Mouse (Mus musculus): ENCODE data around the gene Tmem233. TPM values are rescaled to one million over a fixed set of nuclear protein-coding genes. Genes with fewer than 3 reads are reported as not detected.

Tmem233 gene
- polyA plus RNA-seq, 1 experiment from 2014 or later, result 0.15 TPM

DNA sequence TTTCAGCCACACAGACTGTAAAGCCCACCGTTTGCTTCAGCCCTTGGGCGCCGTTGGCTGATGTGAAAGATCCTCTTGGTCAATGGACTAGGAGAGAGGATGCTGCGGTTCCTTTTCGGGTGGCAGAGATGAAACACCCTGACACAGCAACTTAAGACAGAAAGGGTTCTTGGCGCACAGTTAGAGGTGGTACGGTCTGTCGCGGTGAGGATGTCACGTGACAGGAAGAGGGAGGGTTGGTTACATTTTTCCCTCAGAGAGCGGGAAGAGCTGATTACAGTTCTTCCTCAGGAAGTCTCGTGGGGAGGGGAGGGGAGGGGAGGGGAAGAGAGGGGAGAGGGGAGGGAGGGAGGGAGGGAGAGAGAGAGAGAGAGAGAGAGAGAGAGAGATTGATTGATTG, 45.3 kb downstream of the Tmem233 start:
- Histone ChIP-seq H3K4me2 (ENCODE audit: low read depth, low read length) (no peak overlapping the region), H3K36me3 (ENCODE audit: control insufficient read depth, insufficient read depth, low read length) (no peaks in the 10 kb centered on the region), H3K9me3 (ENCODE audit: control insufficient read depth, low read length) (no peaks in the 10 kb centered on the region), H3K9ac (ENCODE audit: low read length) (no peak overlapping the region), H3K27me3 (ENCODE audit: control insufficient read depth, insufficient read depth, low read depth, low read length) (no peaks in the 10 kb centered on the region; the same call in 1 of the 2 replicates), H3K4me3 (ENCODE audit: low read length) (no peak overlapping the region), H3K27ac (ENCODE audit: low read length) (no peak overlapping the region), H3K4me1 (replicated peaks; ENCODE audit: control insufficient read depth, insufficient read depth, low read length) (no peaks in the 10 kb centered on the region)
- 49% methylated on average over 11 of the region's 12 CpGs for WGBS
- no peak for ATAC-seq (ENCODE audit: low read depth)

DNA sequence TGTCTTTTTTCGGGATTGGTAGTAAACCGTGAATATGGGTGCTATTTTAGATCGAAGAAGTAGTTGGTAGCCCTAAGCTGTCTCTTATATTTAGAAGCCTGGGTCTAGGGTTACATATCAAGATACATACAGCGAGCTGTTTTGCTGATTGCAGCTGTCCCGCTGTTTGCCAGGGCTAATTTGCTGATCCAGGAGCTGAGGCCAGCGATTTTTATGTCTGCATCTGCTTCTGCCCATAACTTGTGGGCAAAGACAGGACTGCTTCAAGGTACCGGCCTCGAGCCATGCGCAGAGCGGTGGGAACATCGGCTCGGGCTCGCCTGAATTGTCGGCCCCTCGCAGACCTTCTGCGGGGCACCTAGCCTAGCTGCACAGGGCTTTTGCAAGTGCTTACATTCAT, 46.6 kb downstream of the Tmem233 start:
- Histone ChIP-seq H3K4me3 (ENCODE audit: low read length) (no peak overlapping the region), H3K27ac (ENCODE audit: low read length) (no peak overlapping the region), H3K4me2 (ENCODE audit: low read depth, low read length) (no peak overlapping the region), H3K27me3 (ENCODE audit: control insufficient read depth, insufficient read depth, low read depth, low read length) (no peaks in the 10 kb centered on the region; the same call in 1 of the 2 replicates), H3K4me1 (replicated peaks; ENCODE audit: control insufficient read depth, insufficient read depth, low read length) (no peaks in the 10 kb centered on the region), H3K36me3 (ENCODE audit: control insufficient read depth, insufficient read depth, low read length) (no peaks in the 10 kb centered on the region), H3K9me3 (ENCODE audit: control insufficient read depth, low read length) (no peaks in the 10 kb centered on the region), H3K9ac (ENCODE audit: low read length) (no peak overlapping the region)
- 63% methylated on average over 16 of the region's 16 CpGs for WGBS
- no peak for ATAC-seq (ENCODE audit: low read depth)

DNA sequence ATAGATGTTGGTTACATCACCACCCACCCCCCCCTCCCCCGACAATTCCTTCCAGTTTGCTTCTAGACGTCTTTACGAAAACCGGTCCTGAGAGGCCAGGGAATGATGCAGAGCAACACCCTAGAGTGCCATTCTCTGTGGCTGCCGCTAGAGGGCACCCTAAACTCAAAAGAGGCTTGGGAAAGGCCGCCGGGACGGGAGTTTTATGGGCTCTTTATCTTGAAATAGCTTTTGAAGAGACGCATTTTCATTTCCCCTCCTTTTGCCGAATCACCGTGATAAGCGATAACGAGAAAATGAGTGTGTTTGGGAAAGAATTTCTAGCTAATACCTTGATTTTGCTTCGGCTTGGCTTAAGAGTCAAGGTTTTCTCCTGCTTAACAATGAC, 51.9 kb downstream of the Tmem233 start:
- WGBS, result 5% methylated on average over 14 of the region's 14 CpGs
- Histone ChIP-seq H3K9ac (ENCODE audit: low read length) (no peak overlapping the region), H3K4me2 (ENCODE audit: low read depth, low read length) (no peak overlapping the region), H3K27me3 (ENCODE audit: control insufficient read depth, insufficient read depth, low read depth, low read length) (no peaks in the 10 kb centered on the region), H3K36me3 (ENCODE audit: control insufficient read depth, insufficient read depth, low read length) (no peaks in the 10 kb centered on the region), H3K4me3 (ENCODE audit: low read length) (no peak overlapping the region), H3K4me1 (replicated peaks; ENCODE audit: control insufficient read depth, insufficient read depth, low read length) (peaks cover 2% of the 10 kb centered on the region; the same call in 1 of the 2 replicates), H3K9me3 (ENCODE audit: control insufficient read depth, low read length) (no peaks in the 10 kb centered on the region), H3K27ac (ENCODE audit: low read length) (no peak overlapping the region)
- no peak for ATAC-seq (ENCODE audit: low read depth)

DNA sequence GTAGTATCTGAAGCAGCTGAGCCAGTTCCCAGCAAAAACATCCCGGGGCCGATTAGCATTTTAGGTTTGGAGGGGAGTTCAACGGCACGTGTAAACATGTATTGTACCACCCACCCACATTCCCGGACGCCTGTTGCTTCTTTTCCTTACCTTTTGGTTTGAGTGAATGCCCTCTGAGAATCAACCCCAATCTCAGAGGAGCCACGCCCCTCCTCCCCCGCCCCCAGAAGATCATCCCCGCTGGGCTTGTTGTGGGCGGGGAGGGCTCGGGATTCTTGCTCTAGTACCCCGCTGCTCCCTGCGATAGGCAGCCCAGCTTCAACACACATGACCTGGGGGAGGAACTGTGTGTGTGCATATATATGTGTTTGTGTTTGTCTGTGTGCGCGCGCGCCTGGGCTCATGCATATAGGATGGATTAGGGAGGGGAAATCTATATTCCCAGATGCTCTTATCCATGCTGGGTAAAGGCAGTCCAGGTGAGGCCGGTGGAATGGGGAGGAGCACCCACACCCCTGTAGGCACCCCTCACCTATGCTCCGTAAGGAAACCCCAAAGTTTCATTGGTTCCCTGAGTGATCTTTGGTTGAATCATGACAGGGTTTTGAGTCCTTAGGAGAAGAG, 52.4 kb downstream of the Tmem233 start:
- no peaks in the 10 kb centered on the region for H3K27me3 ChIP-seq (ENCODE audit: control insufficient read depth, insufficient read depth, low read depth, low read length)
- H3K9me3 ChIP-seq (ENCODE audit: control insufficient read depth, low read length), result no peaks in the 10 kb centered on the region
- no peak overlapping the region for H3K9ac ChIP-seq (ENCODE audit: low read length)
- H3K36me3 ChIP-seq (ENCODE audit: control insufficient read depth, insufficient read depth, low read length), result no peaks in the 10 kb centered on the region
- H3K27ac ChIP-seq (ENCODE audit: low read length), result no peak overlapping the region
- H3K4me2 ChIP-seq (ENCODE audit: low read depth, low read length), result 0 out of 2 replicates have a peak overlapping the region, but pooled peaks have one; percentile 30
- H3K4me3 ChIP-seq (ENCODE audit: low read length), result no peak overlapping the region
- peaks cover 2% of the 10 kb centered on the region; the same call in 1 of the 2 replicates for H3K4me1 ChIP-seq (replicated peaks; ENCODE audit: control insufficient read depth, insufficient read depth, low read length)
- 6% methylated on average over 19 of the region's 19 CpGs for whole genome bisulfite sequencing
- ATAC-seq (ENCODE audit: low read depth), result no peak

DNA sequence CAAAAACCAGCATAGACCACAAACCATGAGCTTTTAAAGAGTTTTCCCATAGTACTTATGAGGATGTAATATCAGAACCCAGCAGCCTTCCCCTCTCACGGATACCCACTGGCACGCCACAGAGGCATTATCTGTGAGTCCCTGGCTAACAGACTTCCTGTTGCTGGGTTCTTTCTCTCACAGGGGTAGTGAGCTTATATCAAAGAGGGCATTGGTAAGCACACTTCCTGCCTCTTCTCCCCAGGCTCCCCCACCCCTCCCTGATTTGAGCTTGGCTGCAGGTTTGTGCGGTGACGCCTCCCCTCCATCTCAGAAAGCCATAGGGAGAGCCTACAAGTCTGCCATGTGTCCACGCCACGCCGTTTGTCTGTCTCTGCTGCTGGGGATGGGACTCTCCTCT, 54.0 kb downstream of the Tmem233 start:
- Histone ChIP-seq H3K9me3 (ENCODE audit: control insufficient read depth, low read length) (no peaks in the 10 kb centered on the region), H3K27ac (ENCODE audit: low read length) (no peak overlapping the region), H3K9ac (ENCODE audit: low read length) (no peak overlapping the region), H3K4me2 (ENCODE audit: low read depth, low read length) (no peak overlapping the region), H3K27me3 (ENCODE audit: control insufficient read depth, insufficient read depth, low read depth, low read length) (no peaks in the 10 kb centered on the region), H3K4me3 (ENCODE audit: low read length) (no peak overlapping the region), H3K36me3 (ENCODE audit: control insufficient read depth, insufficient read depth, low read length) (no peaks in the 10 kb centered on the region), H3K4me1 (replicated peaks; ENCODE audit: control insufficient read depth, insufficient read depth, low read length) (peaks cover 2% of the 10 kb centered on the region; the same call in 1 of the 2 replicates)
- ATAC-seq (ENCODE audit: low read depth), result no peak
- 56% methylated on average over 7 of the region's 7 CpGs for WGBS

DNA sequence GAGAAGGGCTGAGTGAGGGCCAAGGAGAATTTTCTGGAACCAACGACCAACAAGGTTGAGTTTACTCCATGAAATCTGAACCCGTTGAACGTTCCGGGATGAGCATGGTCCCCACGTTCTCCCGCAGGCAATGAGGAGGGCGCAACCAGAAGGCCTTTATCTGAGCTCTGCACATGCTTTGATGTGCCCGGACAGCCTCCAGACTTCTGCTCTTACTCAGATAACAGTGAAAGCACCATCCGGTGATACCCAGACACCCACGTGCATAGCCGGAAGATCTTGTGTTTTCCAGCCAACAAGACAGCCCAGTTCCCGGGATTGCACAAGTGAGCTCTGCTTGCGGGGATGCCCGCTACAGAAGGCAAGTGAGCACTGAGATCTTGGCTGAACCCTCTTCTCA, 56.5 kb downstream of the Tmem233 start:
- ATAC-seq (ENCODE audit: low read depth), result no peak
- Histone ChIP-seq H3K27me3 (ENCODE audit: control insufficient read depth, insufficient read depth, low read depth, low read length) (no peaks in the 10 kb centered on the region), H3K4me3 (ENCODE audit: low read length) (no peak overlapping the region), H3K9me3 (ENCODE audit: control insufficient read depth, low read length) (no peaks in the 10 kb centered on the region), H3K9ac (ENCODE audit: low read length) (no peak overlapping the region), H3K4me1 (replicated peaks; ENCODE audit: control insufficient read depth, insufficient read depth, low read length) (peaks cover 15% of the 10 kb centered on the region), H3K4me2 (ENCODE audit: low read depth, low read length) (no peak overlapping the region), H3K36me3 (ENCODE audit: control insufficient read depth, insufficient read depth, low read length) (no peaks in the 10 kb centered on the region), H3K27ac (ENCODE audit: low read length) (no peak overlapping the region)
- 83% methylated on average over 14 of the region's 14 CpGs for WGBS

DNA sequence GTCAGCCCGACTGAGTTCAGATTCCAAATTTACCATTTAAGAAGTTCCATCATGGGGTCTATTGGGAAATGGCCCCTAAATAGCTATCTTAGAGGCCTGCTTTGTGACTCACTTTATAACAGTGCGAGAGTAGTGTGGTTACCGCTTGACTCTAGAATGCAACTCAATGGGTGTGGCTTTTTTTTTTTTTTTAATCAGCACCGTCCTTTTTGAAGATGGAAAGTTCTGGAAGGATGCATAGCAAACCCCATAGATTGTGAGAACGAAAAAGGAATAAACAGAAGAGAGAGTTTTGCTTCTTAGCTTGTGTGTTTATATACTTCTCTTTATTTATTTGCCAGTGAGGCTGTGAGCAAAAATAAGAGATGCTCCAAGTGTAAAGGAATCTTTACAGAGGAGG, 56.9 kb downstream of the Tmem233 start:
- no peak for ATAC-seq (ENCODE audit: low read depth)
- Histone ChIP-seq H3K27ac (ENCODE audit: low read length) (no peak overlapping the region), H3K4me2 (ENCODE audit: low read depth, low read length) (no peak overlapping the region), H3K4me3 (ENCODE audit: low read length) (no peak overlapping the region), H3K9ac (ENCODE audit: low read length) (no peak overlapping the region), H3K9me3 (ENCODE audit: control insufficient read depth, low read length) (no peaks in the 10 kb centered on the region), H3K4me1 (replicated peaks; ENCODE audit: control insufficient read depth, insufficient read depth, low read length) (peaks cover 15% of the 10 kb centered on the region), H3K27me3 (ENCODE audit: control insufficient read depth, insufficient read depth, low read depth, low read length) (no peaks in the 10 kb centered on the region), H3K36me3 (ENCODE audit: control insufficient read depth, insufficient read depth, low read length) (no peaks in the 10 kb centered on the region)
- WGBS, result 89% methylated on average over 5 of the region's 5 CpGs

DNA sequence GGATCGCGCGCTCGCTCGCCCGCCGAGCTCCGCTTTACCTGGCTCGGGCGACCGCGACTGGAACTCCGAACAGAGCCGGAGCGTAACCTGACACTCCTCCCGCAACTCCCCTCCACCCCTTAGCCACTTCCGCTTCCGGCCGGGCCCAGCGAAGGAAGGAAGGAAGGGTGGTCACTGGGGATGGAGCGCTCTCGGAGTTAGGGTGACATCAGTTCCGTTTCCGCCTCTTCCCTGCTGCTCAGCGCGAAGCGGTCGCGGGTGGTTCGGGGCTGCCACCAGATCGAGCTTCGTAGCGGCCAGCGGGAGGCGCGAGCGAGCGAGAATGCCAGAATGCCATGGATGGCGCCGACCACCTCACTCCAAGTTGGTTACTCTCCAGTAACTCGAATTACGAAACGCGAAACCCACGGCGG, 58.7 kb downstream of the Tmem233 start, which contains the start of gene Prkab1:
Prkab1 (minus strand) TSS at position 182 of the 413 bp plus-strand sequence.
- no peaks in the 10 kb centered on the region for H3K9me3 ChIP-seq (ENCODE audit: control insufficient read depth, low read length)
- H3K4me2 ChIP-seq (ENCODE audit: low read depth, low read length), result peak within 1 kb of the TSS; percentile 83
- ATAC-seq (ENCODE audit: low read depth), result peak; percentile 99
- peak within 1 kb of the TSS; percentile 88 for H3K4me3 ChIP-seq (ENCODE audit: low read length)
- WGBS, result under 1% methylated on average over 45 of the region's 46 CpGs
- peak within 1 kb of the TSS; percentile 89 for H3K27ac ChIP-seq (ENCODE audit: low read length)
- H3K36me3 ChIP-seq (ENCODE audit: control insufficient read depth, insufficient read depth, low read length), result peaks cover 15% of the 10 kb centered on the region
- H3K27me3 ChIP-seq (ENCODE audit: control insufficient read depth, insufficient read depth, low read depth, low read length), result no peaks in the 10 kb centered on the region
- peaks cover 13% of the 10 kb centered on the region for H3K4me1 ChIP-seq (replicated peaks; ENCODE audit: control insufficient read depth, insufficient read depth, low read length)
- peak within 1 kb of the TSS; percentile 91 for H3K9ac ChIP-seq (ENCODE audit: low read length)

DNA sequence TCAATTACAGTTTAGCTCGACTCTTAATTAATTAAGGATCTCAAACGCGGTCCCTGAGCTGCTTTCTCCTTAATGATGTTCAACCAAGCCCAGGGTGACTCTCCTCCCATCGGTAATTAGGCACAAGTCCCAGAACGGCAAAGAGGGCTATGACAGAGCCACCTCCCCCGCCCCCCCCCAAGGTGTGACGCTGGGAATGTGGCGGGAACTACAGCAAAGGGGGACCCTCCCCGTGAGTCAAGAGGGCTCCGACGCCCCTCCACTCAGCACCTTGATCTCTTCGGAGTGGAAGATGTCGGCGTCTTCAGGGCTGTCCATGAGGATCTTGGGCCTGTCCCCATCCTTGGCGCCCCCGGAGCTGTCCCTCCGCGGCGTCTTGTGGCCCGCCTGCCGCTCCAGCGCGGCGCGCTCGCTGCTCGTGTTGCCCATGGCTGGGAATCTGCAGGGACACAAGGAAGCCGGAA, 59.2 kb downstream of the Tmem233 start:
- peak overlapping the region; percentile 83 for H3K4me2 ChIP-seq (ENCODE audit: low read depth, low read length)
- H3K4me3 ChIP-seq (ENCODE audit: low read length), result peak overlapping the region; percentile 88
- peaks cover 13% of the 10 kb centered on the region for H3K4me1 ChIP-seq (replicated peaks; ENCODE audit: control insufficient read depth, insufficient read depth, low read length)
- peak; percentile 56 for ATAC-seq (ENCODE audit: low read depth)
- peaks cover 20% of the 10 kb centered on the region for H3K36me3 ChIP-seq (ENCODE audit: control insufficient read depth, insufficient read depth, low read length)
- peak overlapping the region; percentile 91 for H3K9ac ChIP-seq (ENCODE audit: low read length)
- H3K27me3 ChIP-seq (ENCODE audit: control insufficient read depth, insufficient read depth, low read depth, low read length), result no peaks in the 10 kb centered on the region
- H3K27ac ChIP-seq (ENCODE audit: low read length), result peak overlapping the region; percentile 89
- no peaks in the 10 kb centered on the region for H3K9me3 ChIP-seq (ENCODE audit: control insufficient read depth, low read length)
- WGBS, result under 1% methylated on average over 28 of the region's 28 CpGs

Data from lung, embryonic 16.5 days (tissue).